Mouse (Mus musculus) gastrocnemius, adult 18-20 months (tissue): ENCODE measurements around the gene Etv5. TPM values are rescaled to one million over a fixed set of nuclear protein-coding genes. Genes with fewer than 3 reads are reported as not detected.
A peak's percentile ranks its signal among the peaks of the same experiment; 100 is the strongest.
"Not testable (repeated sequence)": the region's sequence is repeated elsewhere in the genome, so short reads cannot be mapped to it uniquely, and the experiment has no call there.

Source experiments
- DNase-seq: peaks from one replicate; pipeline ENCODE4 v3.0.0; 2021; ENCODE audit warnings: low spot score
- total RNA-seq, 2 experiments: library from RNA; stranded (reverse); gene quantifications; 2 replicates each; pipeline ENCODE4 v1.2.3; 2021

Gene Etv5
- total RNA-seq, 2 experiments from 2014 or later: 6.9 to 7.0 TPM

GRCm38 (mm10) chr16:22396420-22396819 is 43.1 kb downstream of the Etv5 start:
- DNase-seq: no peak

- DNase-seq: no peak
These were observed 44.2 kb downstream of the Etv5 start for GRCm38 (mm10) chr16:22395093-22395844.

- no peak for DNase-seq
These were observed 49.1 kb downstream of the Etv5 start for GRCm38 (mm10) chr16:22390348-22390897.

- DNase-seq: no peak
These were observed 50.2 kb downstream of the Etv5 start for GRCm38 (mm10) chr16:22389146-22389911.

GRCm38 (mm10) chr16:22387731-22388130 is 51.8 kb downstream of the Etv5 start:
- DNase-seq: no peak

- DNase-seq: not testable (repeated sequence)
These were observed 57.5 kb downstream of the Etv5 start for GRCm38 (mm10) chr16:22382018-22382417.

GRCm38 (mm10) chr16:22380981-22381380 is 58.5 kb downstream of the Etv5 start:
- no peak for DNase-seq

- DNase-seq: no peak
These were observed 59.5 kb downstream of the Etv5 start for GRCm38 (mm10) chr16:22379986-22380385.

GRCm38 (mm10) chr16:22379342-22379741 is 60.2 kb downstream of the Etv5 start:
- DNase-seq: no peak

GRCm38 (mm10) chr16:22377714-22378113 is 61.8 kb downstream of the Etv5 start:
- no peak for DNase-seq

- DNase-seq: no peak
These were observed 64.6 kb downstream of the Etv5 start for GRCm38 (mm10) chr16:22374898-22375297.

GRCm38 (mm10) chr16:22372701-22373124 is 66.8 kb downstream of the Etv5 start:
- DNase-seq: no peak

- no peak for DNase-seq
These were observed 67.3 kb downstream of the Etv5 start for GRCm38 (mm10) chr16:22372225-22372624.

GRCm38 (mm10) chr16:22367099-22367498 is 72.4 kb downstream of the Etv5 start:
- DNase-seq: no peak

GRCm38 (mm10) chr16:22366040-22366439 is 73.5 kb downstream of the Etv5 start:
- no peak for DNase-seq

GRCm38 (mm10) chr16:22365596-22365995 is 73.9 kb downstream of the Etv5 start:
- no peak for DNase-seq

- DNase-seq: peak; percentile 63
These were observed 80.7 kb downstream of the Etv5 start for GRCm38 (mm10) chr16:22358701-22359354.

GRCm38 (mm10) chr16:22354177-22354576 is 85.3 kb downstream of the Etv5 start:
- not testable (repeated sequence) for DNase-seq

- no peak for DNase-seq
These were observed 85.9 kb downstream of the Etv5 start for GRCm38 (mm10) chr16:22353639-22354038.

GRCm38 (mm10) chr16:22351194-22351593 is 88.3 kb downstream of the Etv5 start:
- no peak for DNase-seq

- DNase-seq: no peak
These were observed 89.7 kb downstream of the Etv5 start for GRCm38 (mm10) chr16:22349798-22350197.
